Mouse (Mus musculus) midbrain, postnatal 0 days (tissue): ENCODE results near the gene Anapc5. TPM values are rescaled to one million over a fixed set of nuclear protein-coding genes. Genes with fewer than 3 reads are reported as not detected.

Source experiments
- ATAC-seq: fragments of 200-750 bp; cut with Nextera tagmentation; 2 replicates; pipeline ENCODE4 v1.8.0; 2017; ENCODE audit warnings: moderate number of reproducible peaks, mild to moderate bottlenecking, moderate TSS enrichment, moderate library complexity; ENCODE audit not compliant: low FRiP score
- DNase-seq: peaks from one replicate; pipeline ENCODE4 v3.0.0-alpha.2; 2015; ENCODE audit warnings: low spot score
- H3K27ac ChIP-seq: fragments of 300-500 bp; sonication (generic); 2 replicates; pipeline ENCODE4 v1.5.1; 2014; ENCODE audit warnings: low read depth, mild to moderate bottlenecking, low read length, mixed read lengths
- H3K27me3 ChIP-seq: fragments of 300-500 bp; sonication (generic); 2 replicates; pipeline ENCODE4 v1.6.1; 2014; ENCODE audit warnings: low read length, control low read depth, mixed read lengths; ENCODE audit not compliant: insufficient read depth
- H3K36me3 ChIP-seq: fragments of 300-500 bp; sonication (generic); 2 replicates; pipeline ENCODE4 v1.6.1; 2014; ENCODE audit warnings: low read length, control low read depth, mixed read lengths; ENCODE audit not compliant: insufficient read depth
- H3K4me1 ChIP-seq: fragments of 300-500 bp; sonication (generic); 2 replicates; pipeline ENCODE4 v1.6.1; 2014; ENCODE audit warnings: mild to moderate bottlenecking, control low read depth, antibody characterized with exemption, low read length, mixed read lengths; ENCODE audit not compliant: insufficient read depth
- H3K4me2 ChIP-seq: fragments of 300-500 bp; sonication (generic); 2 replicates; pipeline ENCODE4 v1.6.1; 2014; ENCODE audit warnings: low read depth, mild to moderate bottlenecking, low read length, mixed read lengths; ENCODE audit not compliant: poor library complexity, severe bottlenecking
- H3K4me3 ChIP-seq: fragments of 300-500 bp; sonication (generic); 2 replicates; pipeline ENCODE4 v1.5.1; 2014; ENCODE audit warnings: low read depth, mild to moderate bottlenecking, low read length, moderate library complexity
- H3K9ac ChIP-seq: fragments of 300-500 bp; sonication (generic); replicated peaks from 2 replicates; pipeline ENCODE4 v1.6.1; 2014; ENCODE audit warnings: mild to moderate bottlenecking, low read length, moderate library complexity, mixed read lengths; ENCODE audit not compliant: poor library complexity, severe bottlenecking
- H3K9me3 ChIP-seq: fragments of 300-500 bp; sonication (generic); 2 replicates; pipeline ENCODE4 v1.6.1; 2016; ENCODE audit warnings: low read length, control low read depth
- CTCF ChIP-seq: IDR thresholded peaks from 2 replicates; pipeline ENCODE4 v1.5.1; 2016; ENCODE audit warnings: antibody characterized with exemption, mild to moderate bottlenecking
- WGBS: fragments of 180-500 bp; shearing (Covaris S2); extraction: QIAGEN DNeasy Blood & Tissue Kit; methylation state at CpG from one replicate; pipeline ENCODE4 v1.1.7; 2014; 5-methylcytosine and 5-hydroxymethylcytosine counted together
- polyA plus RNA-seq: library from polyadenylated mRNA; unstranded; fragments of >200 nt; fragmentation: Nextera tagmentation; extraction: Ambion mirVana; gene quantifications from 2 replicates; pipeline ENCODE4 v1.2.1, GENCODE M21; 2015
- total RNA-seq: library from RNA; depleted of rRNA; stranded (reverse); fragments of >200 nt; gene quantifications from 2 replicates; pipeline ENCODE4 v1.2.3, GENCODE M21; 2014

The Anapc5 gene
- total and polyA plus RNA-seq, 2 experiments from 2014 or later = 463 to 464 TPM

- Histone ChIP-seq H3K4me2 (no peak overlapping the region), H3K4me1 (no peaks in the 10 kb centered on the region; the same call in 1 of the 2 replicates)
Observed at GRCm38 (mm10) chr5:122770304-122770703, 50.8 kb downstream of the Anapc5 start.

DNA sequence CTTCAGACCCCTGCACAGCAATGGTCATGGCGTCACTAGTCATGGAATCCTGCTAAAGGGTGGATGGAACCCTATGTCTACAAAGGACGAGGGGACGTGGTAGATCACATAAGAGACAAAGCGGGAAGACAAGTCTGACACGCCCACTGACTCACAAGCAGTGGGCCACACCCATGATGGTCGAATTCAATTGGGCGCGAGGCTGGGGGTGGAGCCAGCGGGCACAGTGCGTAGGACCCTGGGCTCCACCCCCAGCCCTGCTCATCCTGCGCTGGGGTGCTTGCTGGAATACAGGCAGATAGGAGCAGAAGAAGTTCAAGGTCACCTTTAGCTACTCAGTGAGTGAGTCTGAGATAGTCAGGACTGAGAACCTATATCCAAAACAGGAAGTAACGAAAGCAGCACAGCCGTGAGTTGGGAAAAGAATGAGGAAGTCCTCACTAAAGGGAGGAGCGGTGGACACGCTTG, 52.0 kb downstream of the Anapc5 start:
- Histone ChIP-seq H3K4me2 (no peak overlapping the region), H3K27me3 (no peaks in the 10 kb centered on the region), H3K36me3 (no peaks in the 10 kb centered on the region; the same call in 1 of the 2 replicates), H3K9ac (no peak overlapping the region), H3K4me3 (no peak overlapping the region), H3K4me1 (no peaks in the 10 kb centered on the region; the same call in 1 of the 2 replicates), H3K9me3 (no peaks in the 10 kb centered on the region), H3K27ac (no peak overlapping the region)
- DNase-seq (no peak), ATAC-seq (no peak)
- WGBS = 89% methylated on average over 15 of the region's 15 CpGs
- no peak for TF ChIP-seq CTCF

More at GRCm38 (mm10) chr5:122770304-122770703, 50.8 kb downstream of the Anapc5 start:
- no peak for TF ChIP-seq CTCF
- H3K27me3 ChIP-seq = no peaks in the 10 kb centered on the region
- H3K9ac ChIP-seq = no peak overlapping the region
- 65% methylated on average over 7 of the region's 7 CpGs for WGBS
- no peaks in the 10 kb centered on the region for H3K9me3 ChIP-seq
- no peaks in the 10 kb centered on the region for H3K36me3 ChIP-seq
- ATAC-seq (no peak), DNase-seq (peak; percentile 12)
- H3K27ac ChIP-seq = peak overlapping the region; percentile 14; the same call in 1 of the 2 replicates
- no peak overlapping the region for H3K4me3 ChIP-seq

DNA sequence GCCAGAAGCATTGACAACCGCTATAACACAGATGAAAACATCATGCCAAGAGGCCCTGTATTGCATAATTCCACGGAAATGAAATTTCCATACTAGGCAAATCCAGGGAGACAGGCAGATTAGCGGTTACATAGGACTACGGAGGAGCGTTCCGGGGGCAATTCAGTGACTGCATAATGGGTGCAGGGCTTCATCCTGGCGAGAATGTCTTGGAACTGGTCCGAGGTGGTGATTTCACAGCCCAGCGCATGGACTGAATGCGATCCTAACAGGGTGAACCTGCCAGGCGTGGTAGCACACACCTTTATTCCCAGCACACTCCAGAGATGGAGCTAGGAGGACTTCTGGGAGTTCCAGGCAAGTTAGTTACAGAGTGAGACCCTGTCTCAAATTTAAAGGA, 53.9 kb downstream of the Anapc5 start:
- no peak for TF ChIP-seq CTCF
- 85% methylated on average over 11 of the region's 11 CpGs for WGBS
- H3K27me3 ChIP-seq = no peaks in the 10 kb centered on the region
- H3K9me3 ChIP-seq = no peaks in the 10 kb centered on the region
- no peak for ATAC-seq
- H3K27ac ChIP-seq = no peak overlapping the region
- H3K9ac ChIP-seq = no peak overlapping the region
- no peaks in the 10 kb centered on the region for H3K4me1 ChIP-seq
- H3K4me2 ChIP-seq = no peak overlapping the region
- no peak overlapping the region for H3K4me3 ChIP-seq
- no peak for DNase-seq
- no peaks in the 10 kb centered on the region; the same call in 1 of the 2 replicates for H3K36me3 ChIP-seq

GRCm38 (mm10) chr5:122764032-122764464, 57.1 kb downstream of the Anapc5 start:
- Histone ChIP-seq H3K9ac (0 out of 2 replicates have a peak overlapping the region, but pooled peaks have one; percentile 4), H3K27ac (no peak overlapping the region), H3K4me1 (no peaks in the 10 kb centered on the region), H3K9me3 (no peaks in the 10 kb centered on the region), H3K4me3 (no peak overlapping the region), H3K36me3 (peaks cover 5% of the 10 kb centered on the region), H3K27me3 (no peaks in the 10 kb centered on the region), H3K4me2 (no peak overlapping the region)
- ATAC-seq (no peak), DNase-seq (peak; percentile 23)
- WGBS = 68% methylated on average over 10 of the region's 10 CpGs
- TF ChIP-seq CTCF = peak; percentile 53

DNA sequence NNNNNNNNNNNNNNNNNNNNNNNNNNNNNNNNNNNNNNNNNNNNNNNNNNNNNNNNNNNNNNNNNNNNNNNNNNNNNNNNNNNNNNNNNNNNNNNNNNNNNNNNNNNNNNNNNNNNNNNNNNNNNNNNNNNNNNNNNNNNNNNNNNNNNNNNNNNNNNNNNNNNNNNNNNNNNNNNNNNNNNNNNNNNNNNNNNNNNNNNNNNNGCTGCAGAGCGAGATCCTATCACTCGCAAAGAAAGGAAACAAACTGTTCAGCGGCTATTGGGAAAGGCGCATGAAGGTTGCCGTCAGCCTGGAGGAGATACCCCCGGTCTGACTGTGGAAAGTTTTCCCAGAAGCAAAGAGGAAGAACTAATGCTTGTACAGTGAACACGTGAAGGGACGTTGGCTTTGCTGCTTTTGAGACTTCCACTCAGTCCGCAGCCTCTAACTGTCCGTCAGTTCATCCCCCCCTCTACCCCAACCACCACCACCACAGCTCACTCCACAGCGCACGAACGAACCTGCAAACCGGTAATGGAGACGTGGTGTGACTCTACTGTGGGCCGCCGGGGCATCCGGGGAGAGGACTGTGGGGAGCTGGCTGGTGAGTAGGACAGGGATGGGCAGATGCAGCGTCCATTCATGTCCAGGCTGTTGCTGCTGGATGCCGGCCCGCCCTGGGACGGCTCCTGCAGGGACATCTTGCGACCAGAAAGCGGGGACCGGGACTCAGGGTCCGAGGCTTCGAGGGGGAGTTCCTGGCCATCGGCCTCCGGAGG, 57.7 kb downstream of the Anapc5 start:
- H3K9ac ChIP-seq = no peak overlapping the region
- H3K36me3 ChIP-seq = peaks cover 10% of the 10 kb centered on the region
- no peaks in the 10 kb centered on the region for H3K9me3 ChIP-seq
- no peaks in the 10 kb centered on the region for H3K27me3 ChIP-seq
- no peak overlapping the region for H3K27ac ChIP-seq
- H3K4me2 ChIP-seq = no peak overlapping the region
- H3K4me3 ChIP-seq = no peak overlapping the region
- ATAC-seq (no peak), DNase-seq (no peak)
- no peak for TF ChIP-seq CTCF
- 87% methylated on average over 29 of the region's 29 CpGs for WGBS
- no peaks in the 10 kb centered on the region for H3K4me1 ChIP-seq

DNA sequence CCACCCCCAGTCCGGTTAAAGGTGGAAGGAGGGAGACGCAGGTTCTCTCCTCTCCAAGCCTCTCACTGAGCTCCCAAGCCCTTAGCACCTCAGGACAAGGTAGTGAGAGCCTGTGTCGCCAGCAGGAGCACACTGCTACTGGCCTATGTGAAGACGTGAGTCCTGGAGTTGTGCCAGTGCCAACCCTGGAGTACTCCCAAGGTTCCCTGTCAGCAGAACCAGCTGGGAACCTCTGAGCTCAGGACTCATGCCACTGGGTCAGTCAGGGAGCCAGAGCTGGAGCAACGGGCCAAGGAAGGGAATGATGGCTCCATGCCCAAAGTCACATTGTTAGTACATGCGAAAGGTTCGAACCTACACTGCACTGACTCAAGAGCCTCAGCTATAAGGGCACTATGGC, 64.5 kb downstream of the Anapc5 start:
- no peak for DNase-seq
- H3K4me2 ChIP-seq = no peak overlapping the region
- H3K4me3 ChIP-seq = no peak overlapping the region
- no peaks in the 10 kb centered on the region for H3K9me3 ChIP-seq
- no peak for TF ChIP-seq CTCF
- H3K27ac ChIP-seq = no peak overlapping the region
- H3K9ac ChIP-seq = no peak overlapping the region
- no peaks in the 10 kb centered on the region for H3K4me1 ChIP-seq
- H3K36me3 ChIP-seq = peaks cover 35% of the 10 kb centered on the region
- no peaks in the 10 kb centered on the region for H3K27me3 ChIP-seq
- 84% methylated on average over 7 of the region's 7 CpGs for WGBS
- no peak for ATAC-seq
